Mouse (Mus musculus): ENCODE measurements around the gene Lpar1.

DNA sequence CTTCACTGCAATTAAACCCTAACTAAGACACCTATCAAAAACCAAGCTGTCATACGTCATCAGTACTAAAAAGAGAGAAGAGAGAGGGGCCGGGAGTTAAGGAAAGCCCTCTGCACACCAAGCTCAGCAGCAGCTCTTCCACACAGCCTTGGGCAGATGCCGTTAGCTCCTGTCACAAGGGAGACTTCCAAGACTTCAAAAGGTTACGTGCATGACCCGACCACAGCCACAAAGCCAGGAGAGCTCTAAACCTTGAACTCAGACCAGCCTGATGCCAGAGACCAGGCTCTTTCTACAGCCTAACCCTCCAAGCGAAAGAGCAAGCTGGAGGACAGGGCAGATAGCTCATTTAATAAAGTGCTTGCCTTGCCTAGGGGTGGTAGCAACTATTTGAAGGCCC is 46.2 kb downstream of the Lpar1 start:
- TF ChIP-seq CTCF (IDR thresholded peaks at IDR 0.05; ENCODE audit: extremely low read depth, insufficient read depth, low read length) (no peak), POLR2A (IDR thresholded peaks at IDR 0.05; ENCODE audit: extremely low read depth, insufficient read depth, low read length) (no peak)

Data from cortical plate, adult 2 months (tissue).